ENCODE assay signal across 9 mouse cellular contexts in the genomic region with DNA sequence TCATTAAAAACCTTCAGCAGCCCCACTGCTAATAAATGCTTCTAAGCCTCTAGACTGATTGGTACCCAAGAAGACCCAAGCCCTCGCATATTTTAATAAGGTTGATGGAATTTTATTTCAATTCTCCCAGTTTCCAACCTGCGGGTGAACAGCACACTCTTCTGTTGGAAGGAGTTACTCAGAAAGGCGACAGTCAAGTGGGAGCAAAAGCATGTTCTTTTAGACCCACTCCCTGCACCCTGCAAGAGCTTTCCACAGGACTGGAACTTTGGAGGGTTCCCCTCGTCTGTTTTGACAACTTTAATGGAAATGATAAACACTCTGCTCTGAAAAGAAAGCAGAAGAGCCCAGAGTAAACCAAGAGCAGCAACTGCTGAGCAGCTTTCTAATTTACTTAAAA.
A peak's percentile ranks its signal among the peaks of the same experiment; 100 is the strongest.
DNase-seq lines count a peak whose midpoint lies in the region; ATAC-seq and TF ChIP-seq lines count a peak whose summit lies in the region.
"Had no signal": no experiment of that assay in that cellular context is flagged by ENCODE, and none has a peak within 500 bp of the region (broad histone marks: within the 10 kb centered on the region; RNA-seq: fewer than 3 reads in every experiment).

No protein-coding gene starts in this region.

- ATAC-seq in forebrain, embryonic 15.5 days (replicated peaks), result no peak
- ATAC-seq in forebrain, embryonic 12.5 days (ENCODE audit: low FRiP score), result no peak
- ATAC-seq in lung, embryonic 14.5 days (ENCODE audit: insufficient read depth), result no peak
- no peak for ATAC-seq in hindbrain, embryonic 15.5 days (ENCODE audit: low FRiP score, low read depth)
- no peak for ATAC-seq in midbrain, embryonic 14.5 days (ENCODE audit: low FRiP score, low TSS enrichment)

- H3K27ac ChIP-seq in forebrain, embryonic 15.5 days (replicated peaks), result peak overlapping the region; percentile 63
- H3K27ac ChIP-seq in forebrain, embryonic 12.5 days, result no peak overlapping the region
- peak overlapping the region; percentile 90 for H3K27ac ChIP-seq in lung, embryonic 14.5 days (ENCODE audit: low read depth)
- no peak overlapping the region for H3K27ac ChIP-seq in hindbrain, embryonic 15.5 days (replicated peaks)
- no peak overlapping the region for H3K27ac ChIP-seq in midbrain, embryonic 14.5 days (replicated peaks; ENCODE audit: low read depth, low read length)

- H3K27me3 ChIP-seq in forebrain, embryonic 15.5 days, result peaks cover 3% of the 10 kb centered on the region; the same call in 1 of the 2 replicates
- 0 out of 2 replicates have a peak, but pooled peaks cover 5% of the 10 kb centered on the region for H3K27me3 ChIP-seq in forebrain, embryonic 12.5 days
- H3K27me3 ChIP-seq in lung, embryonic 14.5 days (ENCODE audit: insufficient read depth, low read length), result no peaks in the 10 kb centered on the region
- H3K27me3 ChIP-seq in hindbrain, embryonic 15.5 days, result 0 out of 2 replicates have a peak, but pooled peaks cover 3% of the 10 kb centered on the region
- H3K27me3 ChIP-seq in midbrain, embryonic 14.5 days (ENCODE audit: control insufficient read depth, insufficient read depth, low read length), result 0 out of 2 replicates have a peak, but pooled peaks cover 7% of the 10 kb centered on the region
- H3K27me3 ChIP-seq: kidney, embryonic 15.5 days had no signal

- no peaks in the 10 kb centered on the region for H3K9me3 ChIP-seq in forebrain, embryonic 15.5 days
- no peaks in the 10 kb centered on the region for H3K9me3 ChIP-seq in forebrain, embryonic 12.5 days
- H3K9me3 ChIP-seq in lung, embryonic 14.5 days (ENCODE audit: low read depth, low read length), result no peaks in the 10 kb centered on the region
- no peaks in the 10 kb centered on the region for H3K9me3 ChIP-seq in hindbrain, embryonic 15.5 days
- H3K9me3 ChIP-seq in midbrain, embryonic 14.5 days (ENCODE audit: control insufficient read depth, low read length), result no peaks in the 10 kb centered on the region
- H3K9me3 ChIP-seq: kidney, embryonic 15.5 days had no signal

- peak; percentile 47 for DNase-seq in lung, embryonic 14.5 days
- DNase-seq in lung, postnatal 10 days, result no peak
- peak; percentile 65 for DNase-seq in midbrain, embryonic 14.5 days
- DNase-seq in MN1 (ENCODE audit: low spot score), result no peak
- DNase-seq in adrenal gland, postnatal 36 days, result no peak

- WGBS in forebrain, embryonic 15.5 days, result 22% methylated on average over 4 of the region's 4 CpGs
- 15% methylated on average over 4 of the region's 4 CpGs for WGBS in forebrain, embryonic 12.5 days
- WGBS in lung, embryonic 14.5 days, result 22% methylated on average over 4 of the region's 4 CpGs
- WGBS in hindbrain, embryonic 15.5 days, result 34% methylated on average over 4 of the region's 4 CpGs
- 25% methylated on average over 4 of the region's 4 CpGs for WGBS in midbrain, embryonic 14.5 days

- peaks cover 50% of the 10 kb centered on the region for H3K4me1 ChIP-seq in forebrain, embryonic 15.5 days
- peaks cover 61% of the 10 kb centered on the region for H3K4me1 ChIP-seq in forebrain, embryonic 12.5 days
- peaks cover 30% of the 10 kb centered on the region for H3K4me1 ChIP-seq in lung, embryonic 14.5 days (ENCODE audit: insufficient read depth)
- peaks cover 33% of the 10 kb centered on the region for H3K4me1 ChIP-seq in hindbrain, embryonic 15.5 days (replicated peaks)
- peaks cover 41% of the 10 kb centered on the region for H3K4me1 ChIP-seq in midbrain, embryonic 14.5 days (ENCODE audit: control insufficient read depth, insufficient read depth, low read length)

- TF ChIP-seq CTCF in lung, embryonic 14.5 days (IDR thresholded peaks at IDR 0.05; ENCODE audit: low read depth), result peak; percentile 48; the same call in 1 of the 2 replicates

- H3K4me3 ChIP-seq in forebrain, embryonic 15.5 days, result no peak overlapping the region
- no peak overlapping the region for H3K4me3 ChIP-seq in forebrain, embryonic 12.5 days (replicated peaks)
- peak overlapping the region; percentile 22 for H3K4me3 ChIP-seq in lung, embryonic 14.5 days (ENCODE audit: low read depth, low read length)
- no peak overlapping the region for H3K4me3 ChIP-seq in hindbrain, embryonic 15.5 days
- no peak overlapping the region for H3K4me3 ChIP-seq in midbrain, embryonic 14.5 days (replicated peaks; ENCODE audit: low read depth, low read length)
- H3K4me3 ChIP-seq: kidney, embryonic 15.5 days had no signal

- peak overlapping the region; percentile 32; the same call in 1 of the 2 replicates for H3K4me2 ChIP-seq in forebrain, embryonic 15.5 days (replicated peaks)
- no peak overlapping the region for H3K4me2 ChIP-seq in forebrain, embryonic 12.5 days
- H3K4me2 ChIP-seq in lung, embryonic 14.5 days, result peak overlapping the region; percentile 58
- H3K4me2 ChIP-seq in hindbrain, embryonic 15.5 days, result peak overlapping the region; percentile 27; the same call in 1 of the 2 replicates
- no peak overlapping the region for H3K4me2 ChIP-seq in midbrain, embryonic 14.5 days (ENCODE audit: low read length)

- no peak overlapping the region for H3K9ac ChIP-seq in forebrain, embryonic 15.5 days (replicated peaks)
- H3K9ac ChIP-seq in forebrain, embryonic 12.5 days, result no peak overlapping the region
- H3K9ac ChIP-seq in lung, embryonic 14.5 days, result no peak overlapping the region
- H3K9ac ChIP-seq in hindbrain, embryonic 15.5 days, result no peak overlapping the region
- no peak overlapping the region for H3K9ac ChIP-seq in midbrain, embryonic 14.5 days (replicated peaks; ENCODE audit: low read length)
- H3K9ac ChIP-seq: kidney, embryonic 15.5 days had no signal

- no peaks in the 10 kb centered on the region for H3K36me3 ChIP-seq in forebrain, embryonic 15.5 days
- no peaks in the 10 kb centered on the region for H3K36me3 ChIP-seq in forebrain, embryonic 12.5 days (replicated peaks)
- H3K36me3 ChIP-seq in lung, embryonic 14.5 days (ENCODE audit: insufficient read depth), result no peaks in the 10 kb centered on the region
- no peaks in the 10 kb centered on the region for H3K36me3 ChIP-seq in hindbrain, embryonic 15.5 days
- H3K36me3 ChIP-seq in midbrain, embryonic 14.5 days (ENCODE audit: control insufficient read depth, insufficient read depth, low read length), result no peaks in the 10 kb centered on the region
- H3K36me3 ChIP-seq: kidney, embryonic 15.5 days had no signal

Comparison
In these comparisons a context has a peak if more than half of its experiments do, and no peak if none do; other contexts are left out.
1. H3K27ac ChIP-seq: peak in forebrain, embryonic 15.5 days (single experiment) and lung, embryonic 14.5 days (single experiment); none in forebrain, embryonic 12.5 days (single experiment), hindbrain, embryonic 15.5 days (single experiment) and midbrain, embryonic 14.5 days (single experiment).
2. H3K4me2 ChIP-seq: peak in forebrain, embryonic 15.5 days (single experiment), lung, embryonic 14.5 days (single experiment) and hindbrain, embryonic 15.5 days (single experiment); none in forebrain, embryonic 12.5 days (single experiment) and midbrain, embryonic 14.5 days (single experiment).
3. DNase-seq: peak in lung, embryonic 14.5 days (single experiment) and midbrain, embryonic 14.5 days (single experiment); none in lung, postnatal 10 days (single experiment), MN1 (single experiment) and adrenal gland, postnatal 36 days (0 of 2).